Mouse (Mus musculus) spleen, postnatal 36 days (tissue): ENCODE results near the gene Smco3.
"Not testable (repeated sequence)": the region's sequence is repeated elsewhere in the genome, so short reads cannot be mapped to it uniquely, and the experiment has no call there.

Experiments
- DNase-seq, 2 experiments: peaks; one replicate each; pipeline ENCODE4 v3.0.0; 2022; ENCODE audit warnings: low spot score in 2 of 2, mixed read lengths in 1 of 2

Gene Smco3

DNA sequence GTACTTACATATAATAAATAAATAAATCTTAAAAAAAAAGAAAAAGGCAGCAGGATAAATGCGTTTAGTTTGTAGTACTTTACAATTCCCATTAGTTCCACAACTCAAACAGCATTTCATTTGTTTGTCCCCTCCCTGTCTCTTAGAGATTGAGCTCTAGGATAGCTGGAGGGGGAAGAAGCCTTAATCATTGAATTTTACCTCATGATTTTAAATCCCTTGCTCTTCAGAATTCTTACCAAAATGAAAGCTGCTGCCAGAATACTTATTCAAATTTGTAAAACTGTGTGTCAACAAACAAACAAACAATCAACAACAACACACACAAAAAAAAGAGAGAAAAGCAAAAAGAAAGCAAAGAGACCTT, 29.9 kb downstream of the Smco3 start:
- DNase-seq = no peak

DNA sequence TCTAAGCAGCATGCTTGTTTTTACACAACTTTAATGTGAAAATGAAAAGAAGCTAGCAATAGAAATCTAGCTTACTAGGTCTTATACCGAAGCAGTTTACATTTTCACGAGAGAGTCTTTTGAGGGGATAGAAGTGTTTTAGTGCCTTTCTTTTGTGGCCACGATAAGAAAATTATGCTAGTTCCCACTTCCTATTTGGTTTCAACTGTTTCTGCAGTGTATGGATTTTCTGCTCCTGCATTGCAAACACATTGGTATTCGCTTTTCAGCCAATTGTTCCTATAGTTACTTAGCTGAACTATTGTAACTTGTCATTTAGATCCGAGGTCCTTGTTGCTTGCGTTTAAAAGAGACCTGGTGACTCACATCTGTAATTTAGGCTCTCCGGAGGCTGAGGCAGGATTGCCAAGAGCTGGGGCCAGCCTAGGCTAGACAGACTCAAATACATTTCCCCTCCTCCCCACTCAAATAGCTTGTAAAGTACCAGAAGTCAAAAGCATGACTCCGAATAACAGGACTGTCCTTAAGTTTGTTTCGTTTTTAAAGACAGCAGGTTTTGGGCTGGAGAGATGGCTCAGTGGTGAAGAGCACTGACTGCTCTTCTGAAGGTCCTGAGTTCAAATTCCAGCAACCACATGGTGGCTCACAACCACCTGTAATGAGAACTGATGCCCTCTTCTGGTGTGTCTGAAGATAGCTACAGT, 30.4 kb downstream of the Smco3 start:
- no peak for DNase-seq

DNA sequence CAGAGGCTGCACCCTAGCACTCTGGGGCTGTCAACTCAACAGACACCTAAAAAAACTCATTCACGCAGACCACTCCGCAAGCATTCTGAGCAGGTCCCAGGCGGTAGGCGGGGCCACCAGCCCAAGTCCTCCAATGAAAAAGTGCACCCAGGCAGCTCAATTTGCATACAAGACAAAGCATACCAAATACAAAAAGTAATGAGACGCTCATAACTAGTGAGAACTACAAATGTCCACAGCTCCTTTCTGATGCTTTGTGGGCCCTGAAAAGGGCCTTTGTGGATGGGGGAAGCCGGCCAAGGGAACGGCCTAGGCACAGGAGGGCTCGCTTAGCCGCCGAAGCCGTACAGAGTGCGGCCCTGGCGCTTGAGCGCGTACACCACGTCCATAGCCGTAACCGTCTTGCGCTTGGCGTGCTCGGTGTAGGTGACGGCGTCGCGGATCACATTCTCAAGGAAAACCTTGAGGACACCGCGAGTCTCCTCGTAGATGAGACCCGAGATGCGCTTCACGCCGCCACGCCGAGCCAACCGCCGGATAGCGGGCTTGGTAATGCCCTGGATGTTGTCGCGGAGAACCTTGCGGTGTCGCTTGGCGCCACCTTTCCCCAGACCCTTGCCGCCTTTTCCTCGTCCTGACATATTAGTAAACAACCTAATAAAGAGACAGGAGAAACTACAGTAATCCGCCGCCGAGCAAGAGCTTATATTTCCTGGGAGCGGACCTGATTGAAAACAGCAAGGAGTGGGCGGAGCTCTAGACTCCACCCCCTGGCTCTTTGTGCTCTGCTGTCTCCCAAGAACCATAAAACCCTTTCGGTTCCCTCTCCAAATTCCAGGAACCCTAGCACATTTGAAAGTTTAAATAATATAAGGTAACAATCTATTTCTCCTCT, 31.3 kb downstream of the Smco3 start, which contains the start of gene Hist4h4:
TSS of gene Hist4h4 (minus strand) at position 677 of the 895 bp plus-strand sequence.
- DNase-seq = peak; percentile 93 to 95

DNA sequence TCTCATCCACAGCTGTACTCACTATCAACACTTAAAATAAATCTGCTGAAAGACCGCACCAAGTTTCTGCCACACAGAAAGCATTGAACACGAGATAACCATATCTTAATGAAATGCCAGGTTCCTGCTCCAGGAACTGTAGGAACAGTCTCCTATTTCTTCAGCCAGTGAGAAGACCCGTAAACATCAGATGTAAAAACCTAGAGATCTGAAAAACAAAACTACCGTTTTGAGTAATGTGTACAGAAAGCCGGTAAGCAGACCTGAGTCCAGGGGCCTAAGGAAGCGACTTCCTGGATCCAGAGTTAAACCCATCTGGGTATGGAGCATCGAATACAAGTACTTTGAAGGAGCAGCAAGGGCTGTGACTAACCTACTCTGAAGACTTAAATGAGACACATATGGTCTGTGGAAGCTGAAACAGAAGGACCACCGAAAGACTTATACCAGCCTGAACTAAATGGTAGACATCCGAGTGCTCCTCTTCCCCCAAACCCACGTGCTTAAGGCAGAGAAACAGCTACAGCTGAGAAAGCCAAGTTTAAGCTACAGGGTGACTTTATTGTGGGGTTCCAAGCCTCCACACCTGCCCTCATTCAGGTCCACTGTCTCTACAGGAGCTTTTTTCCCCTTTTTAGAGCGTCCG, 32.0 kb downstream of the Smco3 start:
- DNase-seq = no peak

DNA sequence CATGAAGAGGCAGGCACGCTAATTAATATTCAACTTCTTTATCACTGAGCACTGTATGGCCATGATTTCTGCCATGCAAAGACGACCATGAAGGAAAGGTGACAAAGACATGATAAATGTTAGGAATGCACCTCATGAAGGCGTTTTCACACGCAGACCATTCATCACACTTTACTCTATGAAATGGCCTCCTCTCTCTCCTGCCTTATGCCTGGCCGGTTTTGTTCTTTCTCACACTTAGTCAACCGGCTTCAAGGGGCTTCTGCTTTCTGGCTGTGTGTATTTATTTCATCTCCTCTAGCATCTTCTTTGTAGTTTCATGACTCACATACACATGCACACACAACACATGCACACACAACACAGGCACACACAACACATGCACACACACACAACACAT, 34.0 kb downstream of the Smco3 start:
- DNase-seq = no peak

DNA sequence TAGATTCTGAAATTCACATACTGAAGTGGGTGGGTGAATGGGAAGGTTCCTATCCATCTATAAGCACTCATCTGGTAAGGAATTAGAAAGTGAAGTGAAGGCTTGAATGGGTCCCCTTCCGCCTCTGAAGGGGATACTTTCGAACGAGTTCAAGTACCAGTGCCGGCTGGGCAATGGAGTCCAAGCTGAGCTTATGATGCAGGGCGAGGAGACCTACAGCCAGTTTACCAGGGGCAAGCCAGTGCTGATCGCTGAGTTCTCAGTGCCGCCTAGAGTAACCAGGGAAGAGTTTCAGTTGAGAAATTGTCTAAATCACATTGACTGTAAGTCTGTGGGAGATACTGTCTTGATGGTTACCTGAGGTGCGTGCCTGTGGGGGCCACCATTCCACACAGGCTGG, 34.5 kb downstream of the Smco3 start:
- DNase-seq = no peak

DNA sequence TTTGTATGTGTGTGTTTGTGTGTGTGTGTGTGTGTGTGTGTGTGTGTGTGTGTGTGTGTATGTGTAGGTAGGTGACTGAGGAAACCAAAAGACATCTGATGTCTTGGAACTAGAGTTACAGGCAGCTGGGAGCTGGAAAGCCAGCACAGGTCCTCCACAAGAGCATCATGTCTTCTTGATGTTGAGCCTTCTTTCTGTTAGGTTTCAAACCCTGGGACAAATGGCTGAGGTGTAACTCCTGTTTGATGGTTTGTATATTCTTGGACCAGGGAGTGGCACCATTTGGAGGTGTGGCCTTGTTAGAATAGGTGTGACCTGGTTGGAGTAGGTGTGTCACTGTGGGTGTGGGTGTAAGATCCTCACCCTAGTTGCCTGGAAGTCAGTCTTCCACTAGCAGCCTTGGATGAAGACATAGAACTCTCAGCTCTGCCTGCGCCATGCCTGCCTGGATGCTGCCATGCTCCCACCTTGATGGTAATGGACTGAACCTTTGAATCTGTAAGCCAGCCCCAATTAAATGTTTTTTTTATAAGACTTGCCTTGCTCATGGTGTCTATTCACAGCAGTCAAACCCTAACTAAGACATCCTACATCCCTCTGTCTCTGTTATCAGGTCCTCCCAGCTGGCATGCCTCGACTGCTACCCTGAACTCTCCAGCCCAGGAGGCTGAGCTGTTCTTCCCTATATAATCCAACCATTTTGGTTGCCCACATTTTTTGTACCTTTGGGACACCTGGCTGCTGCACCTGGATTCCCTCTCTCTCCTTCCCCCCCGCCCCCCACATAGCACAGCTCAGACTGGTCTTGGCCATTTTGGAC, 37.2 kb downstream of the Smco3 start:
- not testable (repeated sequence) for DNase-seq

DNA sequence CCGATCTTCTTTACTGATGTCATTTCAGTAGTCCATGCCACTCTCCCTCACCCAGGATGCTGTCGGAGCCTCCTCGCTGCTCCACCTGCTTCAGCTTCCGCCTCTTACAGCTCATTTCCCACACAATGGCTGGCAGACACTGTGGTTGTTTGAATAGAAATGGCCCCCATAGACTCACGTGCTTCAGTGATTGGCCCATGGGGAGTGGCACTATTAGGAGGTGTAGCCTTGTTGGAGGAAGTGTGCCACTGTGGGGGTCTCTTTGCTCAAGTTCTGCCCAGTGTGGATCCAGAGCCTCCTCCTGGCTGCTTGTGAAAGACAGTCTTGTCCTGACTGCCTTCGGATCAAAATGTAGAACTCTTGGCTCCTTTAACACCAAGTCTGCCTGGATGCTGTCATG, 39.4 kb downstream of the Smco3 start:
- no peak for DNase-seq

DNA sequence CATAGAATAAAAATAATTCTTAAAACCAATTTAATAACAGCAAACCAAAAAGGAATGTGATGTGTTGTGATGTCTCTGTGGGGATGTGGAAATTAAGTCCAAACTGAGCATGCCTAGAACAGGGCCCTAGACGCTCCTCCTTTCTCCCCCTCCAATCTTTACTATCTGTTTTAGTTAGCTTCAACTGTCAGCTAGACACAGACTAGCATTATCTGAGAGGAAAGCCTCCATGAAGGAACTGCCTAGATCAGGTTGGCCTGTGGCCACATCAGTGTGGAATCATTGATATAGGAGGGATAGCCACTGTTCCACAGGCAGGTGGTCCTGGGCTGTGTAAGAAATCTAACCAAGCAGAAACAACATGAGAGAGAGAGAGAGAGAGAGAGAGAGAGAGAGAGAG, 40.1 kb downstream of the Smco3 start:
- no peak for DNase-seq

DNA sequence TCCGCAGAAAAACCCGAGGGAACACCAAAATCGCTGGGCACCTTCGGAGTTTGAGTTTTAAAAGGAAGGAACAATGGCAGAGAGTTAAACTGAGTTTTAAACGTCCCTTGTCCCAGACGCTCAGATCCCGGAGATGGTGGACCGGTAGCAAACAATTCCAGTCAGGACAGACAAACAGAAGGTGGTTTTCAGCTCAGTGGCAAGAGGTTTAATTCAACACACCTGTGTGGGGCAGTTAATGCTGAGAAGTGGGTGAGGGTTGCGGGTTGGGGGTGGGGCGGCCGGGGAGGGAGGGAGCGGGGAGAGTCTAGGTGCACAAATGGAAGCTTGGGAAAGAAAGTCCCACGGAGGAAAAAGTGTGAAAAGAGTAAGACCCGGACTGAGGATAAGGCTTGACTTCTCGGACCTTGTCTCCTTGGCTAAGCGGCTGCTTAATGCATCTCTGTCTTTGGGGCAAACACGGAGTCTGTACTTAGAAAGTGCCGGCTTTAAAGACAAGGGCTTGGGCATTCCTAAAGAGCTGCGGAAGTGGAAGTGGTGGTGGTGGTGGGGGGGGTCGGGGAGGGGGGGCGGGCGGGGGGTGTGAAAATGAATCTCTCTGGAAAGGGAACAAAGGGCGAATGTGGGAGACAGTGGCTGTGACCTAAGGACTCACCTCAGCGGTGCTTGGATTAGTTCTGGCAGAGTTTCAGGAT, 41.3 kb downstream of the Smco3 start:
- no peak for DNase-seq

DNA sequence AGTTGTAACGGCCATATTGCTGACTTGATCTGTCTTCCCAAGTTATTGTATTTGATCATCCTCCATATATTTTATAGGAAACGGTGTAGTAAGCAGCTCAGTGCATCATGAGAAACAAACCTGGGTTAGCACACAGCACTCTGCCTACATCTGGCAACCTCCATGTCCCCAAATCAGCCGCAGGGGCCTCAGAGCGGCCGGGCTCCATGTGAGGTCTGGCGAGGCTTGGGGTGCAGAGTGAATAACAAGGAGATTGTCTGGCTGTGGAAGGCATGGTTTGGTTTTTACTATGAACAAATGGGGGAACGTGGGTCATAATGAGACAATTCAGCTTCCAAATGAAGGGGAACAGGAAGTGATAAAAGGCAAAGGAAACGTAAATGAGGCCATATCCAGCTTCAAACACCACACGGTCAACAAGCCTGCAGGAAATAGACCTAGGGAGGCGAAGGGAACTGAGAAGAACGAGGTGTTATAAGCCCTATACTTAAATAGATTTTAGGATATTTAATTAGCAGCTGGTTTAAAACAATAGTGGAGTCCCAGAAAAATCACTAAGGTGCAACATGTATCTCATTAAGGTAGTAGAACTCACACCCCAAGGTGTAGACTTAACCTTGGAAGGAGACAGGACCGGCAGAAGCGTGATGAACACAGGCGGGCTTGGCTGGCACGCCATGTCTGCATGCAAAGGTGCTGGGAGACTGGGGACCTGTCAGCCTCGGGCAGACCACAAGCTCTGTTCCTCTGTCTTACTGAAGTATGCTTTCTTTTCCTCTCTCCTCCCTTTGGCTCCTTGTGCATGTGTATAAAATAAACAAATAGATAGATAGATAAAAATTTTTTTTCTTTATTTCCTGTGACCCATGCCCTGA, 42.1 kb downstream of the Smco3 start:
- DNase-seq = no peak

DNA sequence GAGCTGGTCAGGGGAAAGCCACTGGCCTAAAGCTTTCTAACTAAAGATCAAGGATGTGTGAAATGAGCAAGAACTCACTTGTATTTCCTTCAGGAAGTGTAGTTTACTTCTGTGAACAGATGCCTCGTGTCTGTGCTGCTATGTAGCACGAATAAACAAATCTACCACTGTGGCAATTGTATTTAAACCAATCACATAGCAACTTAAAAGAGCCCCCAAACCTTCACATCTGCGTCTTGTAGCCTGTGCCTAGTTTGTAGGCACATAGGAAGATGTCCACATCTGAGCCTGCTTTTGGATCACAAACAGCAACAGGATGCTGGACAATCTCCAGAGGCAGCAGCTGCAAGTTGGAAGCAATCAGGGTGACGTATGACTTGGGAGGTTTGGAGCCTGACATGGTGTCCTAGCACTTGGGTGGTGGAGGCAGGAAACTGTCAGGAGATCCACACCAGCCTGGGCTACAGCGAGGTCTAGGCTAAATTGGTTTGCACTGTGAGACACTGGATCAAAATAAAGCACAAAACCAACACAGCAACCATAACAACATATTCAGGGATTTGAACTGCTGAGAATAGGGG, 45.8 kb downstream of the Smco3 start:
- no peak for DNase-seq

DNA sequence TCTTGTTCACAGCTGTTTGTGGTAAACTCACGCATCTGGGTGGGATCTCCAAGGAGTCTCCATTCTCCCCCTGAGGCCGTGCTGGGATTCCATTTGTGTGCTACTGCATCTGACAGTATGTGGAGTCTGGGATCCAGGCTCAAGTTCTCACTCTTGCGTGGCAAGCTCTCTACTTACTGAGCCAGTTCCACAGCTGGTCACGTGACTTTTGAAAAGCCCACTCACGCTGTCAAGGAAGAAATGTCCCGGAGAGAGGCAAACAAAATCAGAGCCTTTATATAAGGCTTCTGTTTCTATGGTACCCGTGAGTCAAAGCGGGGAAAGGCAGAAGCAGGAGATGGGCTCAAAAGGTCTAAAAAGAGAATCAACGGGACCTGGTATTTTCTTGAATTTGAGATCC, 52.5 kb downstream of the Smco3 start:
- DNase-seq = no peak

DNA sequence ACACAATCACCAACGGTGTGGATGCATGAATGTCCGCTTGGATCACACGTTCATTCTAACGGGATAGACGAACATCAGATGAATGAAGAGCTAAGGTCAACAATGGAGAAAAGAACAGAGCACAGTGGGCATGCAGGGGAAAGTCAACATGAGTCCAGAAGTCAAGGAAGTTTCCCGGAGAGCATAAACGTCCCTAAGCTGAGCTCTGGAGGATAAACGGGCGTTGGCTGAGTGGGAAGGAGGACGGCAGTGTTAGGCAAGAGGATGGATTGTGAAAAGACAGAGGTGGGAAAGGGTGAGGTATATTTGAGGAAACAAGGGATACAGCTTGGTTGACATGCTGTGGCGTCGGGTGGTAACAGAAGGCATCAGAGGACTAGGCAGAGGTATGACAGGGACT, 53.1 kb downstream of the Smco3 start:
- no peak for DNase-seq

DNA sequence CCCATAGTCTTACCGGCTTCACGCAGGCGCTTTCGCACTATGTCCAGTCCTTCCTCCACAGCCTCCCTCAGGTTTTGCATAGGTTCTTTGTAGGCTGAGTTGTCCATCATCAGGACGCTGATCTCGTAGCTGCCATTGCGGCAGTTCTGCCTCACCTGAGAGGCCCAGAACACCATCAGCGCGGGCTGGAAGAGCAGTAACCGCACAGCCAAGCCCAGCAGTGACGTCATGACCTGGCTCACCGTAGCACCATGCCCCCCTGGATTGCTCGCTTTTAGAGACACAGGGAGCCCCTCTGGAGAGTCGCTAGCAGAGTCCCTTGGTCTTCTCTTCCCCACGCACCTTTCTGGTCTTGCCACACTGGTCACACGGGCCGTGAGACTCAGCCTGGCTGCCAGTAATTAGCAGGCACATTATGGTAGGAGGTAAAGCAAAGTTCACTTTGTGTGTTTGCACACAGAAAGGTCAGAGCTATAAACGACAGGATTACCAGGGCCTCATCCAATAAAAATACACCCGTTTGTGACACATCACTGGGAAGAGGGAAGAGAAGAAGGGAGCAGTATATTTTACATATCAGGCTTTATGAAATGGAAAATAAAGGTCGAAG, 53.8 kb downstream of the Smco3 start, which contains the start of gene Gucy2c:
TSS of gene Gucy2c (minus strand) at position 389 of the 610 bp plus-strand sequence.
- no peak for DNase-seq
